Mouse (Mus musculus): ENCODE measurements around the gene Galns. TPM values are rescaled to one million over a fixed set of nuclear protein-coding genes. Genes with fewer than 3 reads are reported as not detected.

Gene Galns
- total and polyA plus RNA-seq, 2 experiments from 2014 or later, result 10.9 to 12.1 TPM

DNA sequence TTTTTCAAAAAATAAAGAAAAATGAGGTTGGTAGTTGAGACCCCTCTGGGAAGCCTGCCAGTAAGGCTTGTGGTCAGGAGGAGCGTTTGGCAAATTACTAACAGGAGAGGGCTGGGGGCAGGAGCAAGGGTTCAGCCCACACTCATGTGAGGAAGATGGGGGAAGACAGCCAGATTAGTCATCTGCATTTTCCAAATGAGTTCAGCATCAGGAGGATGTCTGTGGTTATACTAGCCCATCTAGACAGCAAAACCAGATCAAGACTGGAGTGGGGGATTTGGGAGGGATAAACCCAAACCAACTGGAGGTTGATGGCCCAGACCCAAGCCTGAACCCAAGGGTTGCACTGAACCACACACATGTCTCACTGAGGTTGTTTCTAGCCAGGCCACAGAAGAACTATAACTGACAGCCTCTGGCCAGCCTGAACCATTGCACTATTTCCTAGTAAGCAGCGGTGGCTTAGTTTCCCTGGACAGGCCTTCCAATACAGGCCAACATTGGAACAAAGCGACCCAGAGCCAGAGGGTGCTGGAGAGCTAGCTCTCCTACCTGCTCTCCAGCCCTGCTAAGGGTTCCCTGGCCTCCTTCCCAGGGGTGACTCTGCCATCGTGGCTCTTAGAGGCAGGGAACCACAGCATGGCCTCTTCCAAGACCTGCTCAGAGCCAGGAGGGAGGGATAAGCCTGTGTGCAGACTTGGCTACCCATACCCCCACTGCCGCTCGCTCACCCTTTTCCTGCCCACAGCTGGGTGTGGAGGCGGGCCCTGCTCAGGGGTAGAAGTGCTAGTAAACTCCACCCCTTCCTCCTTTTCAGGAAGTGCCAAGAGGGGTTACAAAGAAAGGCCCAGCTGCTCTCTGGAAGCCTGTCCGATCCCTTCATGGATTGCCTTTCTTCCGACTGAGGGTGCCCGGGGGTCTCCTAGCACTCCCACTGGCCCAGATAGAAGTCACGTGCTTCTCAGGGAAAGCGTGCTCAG, 54.9 kb downstream of the Galns start:
- DNase-seq (ENCODE audit: low spot score) (no peak), ATAC-seq (ENCODE audit: low FRiP score) (0 out of 2 replicates have a peak, but pooled peaks have one; percentile 34)
- H3K4me1 ChIP-seq (ENCODE audit: insufficient read depth, low read length), result no peaks in the 10 kb centered on the region
- H3K9me3 ChIP-seq (ENCODE audit: low read length), result no peaks in the 10 kb centered on the region
- TF ChIP-seq CTCF (IDR thresholded peaks at IDR 0.05), result no peak
- H3K4me2 ChIP-seq (ENCODE audit: low read depth, low read length, poor library complexity, severe bottlenecking), result no peak overlapping the region
- H3K27me3 ChIP-seq (ENCODE audit: insufficient read depth, low read length), result peaks cover 7% of the 10 kb centered on the region; the same call in 1 of the 2 replicates
- H3K4me3 ChIP-seq (ENCODE audit: low read depth, low read length), result no peak overlapping the region
- H3K27ac ChIP-seq (ENCODE audit: low read depth, low read length), result no peak overlapping the region
- WGBS, result 60% methylated on average over 12 of the region's 12 CpGs
- H3K36me3 ChIP-seq (ENCODE audit: insufficient read depth, low read length), result no peaks in the 10 kb centered on the region
- no peak overlapping the region for H3K9ac ChIP-seq (replicated peaks; ENCODE audit: low read length, poor library complexity, severe bottlenecking)

DNA sequence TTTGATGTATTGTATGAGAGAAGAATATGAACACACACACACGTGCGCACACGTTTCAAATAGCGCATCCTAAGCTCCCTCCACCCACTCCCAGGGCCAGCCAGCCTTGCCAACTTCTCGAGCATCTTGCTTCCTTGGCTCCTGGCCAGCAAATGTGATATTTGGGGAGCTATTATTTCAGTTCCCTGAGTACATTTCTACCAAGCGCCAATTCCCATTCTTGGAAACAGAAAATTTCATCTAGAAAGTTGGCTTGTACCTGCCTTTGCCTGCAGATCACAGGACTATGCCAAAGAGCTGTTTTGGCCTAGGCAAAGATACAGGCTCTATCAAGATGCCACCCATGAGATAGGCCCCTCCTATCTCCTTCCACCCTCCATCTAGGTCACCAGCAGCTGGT, 56.5 kb downstream of the Galns start:
- DNase-seq (ENCODE audit: low spot score) (peak; percentile 42), ATAC-seq (ENCODE audit: low FRiP score) (no peak)
- no peak for TF ChIP-seq CTCF (IDR thresholded peaks at IDR 0.05)
- no peaks in the 10 kb centered on the region for H3K36me3 ChIP-seq (ENCODE audit: insufficient read depth, low read length)
- no peak overlapping the region for H3K9ac ChIP-seq (replicated peaks; ENCODE audit: low read length, poor library complexity, severe bottlenecking)
- H3K27me3 ChIP-seq (ENCODE audit: insufficient read depth, low read length), result peaks cover 14% of the 10 kb centered on the region; the same call in 1 of the 2 replicates
- no peak overlapping the region for H3K4me2 ChIP-seq (ENCODE audit: low read depth, low read length, poor library complexity, severe bottlenecking)
- no peak overlapping the region for H3K27ac ChIP-seq (ENCODE audit: low read depth, low read length)
- H3K9me3 ChIP-seq (ENCODE audit: low read length), result no peaks in the 10 kb centered on the region
- 68% methylated on average over 6 of the region's 6 CpGs for WGBS
- no peaks in the 10 kb centered on the region for H3K4me1 ChIP-seq (ENCODE audit: insufficient read depth, low read length)
- H3K4me3 ChIP-seq (ENCODE audit: low read depth, low read length), result no peak overlapping the region

DNA sequence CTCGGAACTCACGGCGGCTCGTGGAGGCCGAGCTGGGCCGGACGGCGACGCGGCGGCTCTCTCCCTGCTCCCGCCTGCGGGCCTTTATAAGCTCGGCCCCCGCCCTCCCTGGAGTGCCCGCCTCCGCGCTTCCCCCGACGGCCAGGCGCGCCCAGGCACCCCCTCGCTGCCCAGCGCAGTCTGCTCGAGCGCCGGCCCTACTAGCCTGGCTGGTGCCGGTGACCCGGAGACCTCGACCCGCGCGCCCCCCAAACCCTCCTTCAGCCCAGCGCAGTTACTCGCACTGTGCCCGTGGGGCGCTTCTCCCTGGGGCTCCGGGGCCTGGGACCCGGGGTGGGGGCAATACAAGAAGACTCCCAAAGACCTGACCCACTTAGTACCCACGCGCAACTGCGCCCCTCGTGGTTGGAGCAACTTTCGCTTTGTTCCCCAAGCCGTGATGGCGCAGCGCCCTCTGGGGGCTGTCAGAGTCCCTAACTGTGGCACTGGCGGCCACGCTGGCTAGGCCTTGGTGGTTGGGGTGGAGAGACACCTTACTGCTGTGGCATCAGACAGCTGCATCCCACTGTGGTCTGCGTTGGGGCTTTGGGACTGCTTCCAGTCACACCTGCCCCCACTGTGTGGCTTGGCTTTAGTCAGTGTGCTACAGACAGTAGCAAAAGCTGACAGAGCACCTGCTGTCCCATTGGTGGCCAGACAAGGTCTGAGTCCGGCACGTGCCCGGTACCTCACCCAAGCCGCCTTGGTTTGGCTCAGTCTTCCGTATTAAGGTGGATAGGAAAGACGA, 59.8 kb downstream of the Galns start, which contains the start of gene Piezo1:
Gene Piezo1, minus strand, starts transcription at position 65 of the 787 bp plus-strand sequence.
- Histone ChIP-seq H3K4me1 (ENCODE audit: insufficient read depth, low read length) (no peaks in the 10 kb centered on the region), H3K4me2 (ENCODE audit: low read depth, low read length, poor library complexity, severe bottlenecking) (peak within 1 kb of the TSS; percentile 92), H3K36me3 (ENCODE audit: insufficient read depth, low read length) (no peaks in the 10 kb centered on the region), H3K27ac (ENCODE audit: low read depth, low read length) (no peak within 1 kb of the TSS), H3K9ac (replicated peaks; ENCODE audit: low read length, poor library complexity, severe bottlenecking) (peak within 1 kb of the TSS; percentile 54), H3K4me3 (ENCODE audit: low read depth, low read length) (peak within 1 kb of the TSS; percentile 55), H3K9me3 (ENCODE audit: low read length) (no peaks in the 10 kb centered on the region), H3K27me3 (ENCODE audit: insufficient read depth, low read length) (peaks cover 18% of the 10 kb centered on the region; the same call in 1 of the 2 replicates)
- DNase-seq (ENCODE audit: low spot score), result peak; percentile 71
- 13% methylated on average over 52 of the region's 56 CpGs for WGBS
- TF ChIP-seq CTCF (IDR thresholded peaks at IDR 0.05), result peak; percentile 88
- peak; percentile 29; the same call in 1 of the 2 replicates for ATAC-seq (ENCODE audit: low FRiP score)

DNA sequence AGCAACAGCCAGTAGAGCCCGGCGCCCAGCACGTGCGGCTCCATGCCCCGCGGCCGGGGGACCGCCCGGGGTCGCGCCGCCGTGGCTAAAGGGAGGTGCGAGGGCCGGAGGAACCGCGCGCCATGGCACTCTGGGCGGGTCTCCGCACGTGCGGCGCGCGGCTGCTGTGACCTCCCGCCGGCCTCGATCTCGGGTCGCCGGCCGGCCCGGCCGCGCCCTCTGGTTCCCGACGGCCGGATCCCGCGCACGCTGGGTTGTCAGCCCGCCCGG, 60.3 kb downstream of the Galns start:
- no peaks in the 10 kb centered on the region for H3K36me3 ChIP-seq (ENCODE audit: insufficient read depth, low read length)
- H3K9me3 ChIP-seq (ENCODE audit: low read length), result no peaks in the 10 kb centered on the region
- H3K4me3 ChIP-seq (ENCODE audit: low read depth, low read length), result peak overlapping the region; percentile 55
- no peak for TF ChIP-seq CTCF (IDR thresholded peaks at IDR 0.05)
- peak overlapping the region; percentile 54 for H3K9ac ChIP-seq (replicated peaks; ENCODE audit: low read length, poor library complexity, severe bottlenecking)
- H3K27me3 ChIP-seq (ENCODE audit: insufficient read depth, low read length), result peaks cover 18% of the 10 kb centered on the region; the same call in 1 of the 2 replicates
- 0% methylated on average over 24 of the region's 43 CpGs for WGBS
- DNase-seq (ENCODE audit: low spot score) (no peak), ATAC-seq (ENCODE audit: low FRiP score) (no peak)
- no peaks in the 10 kb centered on the region for H3K4me1 ChIP-seq (ENCODE audit: insufficient read depth, low read length)
- no peak overlapping the region for H3K27ac ChIP-seq (ENCODE audit: low read depth, low read length)
- H3K4me2 ChIP-seq (ENCODE audit: low read depth, low read length, poor library complexity, severe bottlenecking), result peak overlapping the region; percentile 92

DNA sequence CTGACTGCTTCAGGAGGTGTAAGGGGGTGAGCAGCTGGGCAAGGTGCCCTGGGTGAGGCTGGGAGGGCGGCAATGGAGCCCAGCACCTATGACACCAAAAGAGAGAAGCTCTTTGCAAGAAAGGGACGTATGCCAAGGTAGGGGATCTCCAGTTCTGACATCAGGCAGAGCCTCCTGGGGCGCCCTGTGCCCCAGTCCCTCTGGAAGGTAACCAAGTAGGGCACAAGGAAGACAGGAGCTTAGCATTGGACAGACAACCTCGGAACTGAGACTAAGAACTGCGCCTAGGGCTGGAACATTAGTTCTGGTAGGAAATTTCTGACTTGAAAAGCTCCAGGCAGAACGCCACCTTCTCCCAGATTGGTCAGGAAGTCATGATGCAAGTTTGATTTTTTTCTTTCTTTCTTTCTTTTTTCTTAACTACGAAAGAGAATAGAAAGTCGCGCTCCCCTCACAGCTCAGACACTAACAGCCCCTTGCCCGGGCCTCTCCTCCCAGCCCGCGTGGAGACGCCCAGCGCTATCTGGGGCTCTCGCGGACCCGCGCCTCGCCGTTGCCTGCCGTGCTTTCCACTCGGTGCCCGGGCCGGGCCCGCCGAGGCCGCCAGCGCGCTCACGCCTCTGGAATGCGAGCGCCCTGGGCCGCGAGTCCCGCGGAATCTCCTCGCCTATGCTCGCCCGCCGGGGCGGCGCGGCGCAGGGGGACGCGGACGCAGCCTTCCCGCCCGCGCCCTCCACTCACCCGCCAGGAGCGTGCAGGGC, 60.8 kb downstream of the Galns start:
- H3K9me3 ChIP-seq (ENCODE audit: low read length), result no peaks in the 10 kb centered on the region
- H3K27me3 ChIP-seq (ENCODE audit: insufficient read depth, low read length), result peaks cover 18% of the 10 kb centered on the region; the same call in 1 of the 2 replicates
- H3K4me2 ChIP-seq (ENCODE audit: low read depth, low read length, poor library complexity, severe bottlenecking), result peak overlapping the region; percentile 92
- H3K36me3 ChIP-seq (ENCODE audit: insufficient read depth, low read length), result no peaks in the 10 kb centered on the region
- peak overlapping the region; percentile 55 for H3K4me3 ChIP-seq (ENCODE audit: low read depth, low read length)
- ATAC-seq (ENCODE audit: low FRiP score) (peak; percentile 67; the same call in 1 of the 2 replicates), DNase-seq (ENCODE audit: low spot score) (no peak)
- 4% methylated on average over 43 of the region's 52 CpGs for WGBS
- H3K27ac ChIP-seq (ENCODE audit: low read depth, low read length), result no peak overlapping the region
- H3K4me1 ChIP-seq (ENCODE audit: insufficient read depth, low read length), result no peaks in the 10 kb centered on the region
- TF ChIP-seq CTCF (IDR thresholded peaks at IDR 0.05), result no peak
- H3K9ac ChIP-seq (replicated peaks; ENCODE audit: low read length, poor library complexity, severe bottlenecking), result peak overlapping the region; percentile 54

Data from midbrain, postnatal 0 days (tissue).